Mouse (Mus musculus): ENCODE data around the gene Patl2. TPM values are rescaled to one million over a fixed set of nuclear protein-coding genes. Genes with fewer than 3 reads are reported as not detected.
A peak's percentile ranks its signal among the peaks of the same experiment; 100 is the strongest.
"Not testable (repeated sequence)": the region's sequence is repeated elsewhere in the genome, so short reads cannot be mapped to it uniquely, and the experiment has no call there.

Patl2 gene
- polyA plus RNA-seq, 1 experiment from 2014 or later, result not detected

- not testable (repeated sequence) for H3K9ac ChIP-seq (replicated peaks); H3K4me3 ChIP-seq; H3K27me3 ChIP-seq; H3K27ac ChIP-seq (replicated peaks); H3K9me3 ChIP-seq; H3K36me3 ChIP-seq; ATAC-seq (ENCODE audit: low FRiP score, low read depth); H3K4me1 ChIP-seq; H3K4me2 ChIP-seq (replicated peaks)
- 98% methylated on average over 4 of the region's 4 CpGs for WGBS
These were observed 31.1 kb upstream of the Patl2 start for GRCm38 (mm10) chr2:122217075-122217474.

DNA sequence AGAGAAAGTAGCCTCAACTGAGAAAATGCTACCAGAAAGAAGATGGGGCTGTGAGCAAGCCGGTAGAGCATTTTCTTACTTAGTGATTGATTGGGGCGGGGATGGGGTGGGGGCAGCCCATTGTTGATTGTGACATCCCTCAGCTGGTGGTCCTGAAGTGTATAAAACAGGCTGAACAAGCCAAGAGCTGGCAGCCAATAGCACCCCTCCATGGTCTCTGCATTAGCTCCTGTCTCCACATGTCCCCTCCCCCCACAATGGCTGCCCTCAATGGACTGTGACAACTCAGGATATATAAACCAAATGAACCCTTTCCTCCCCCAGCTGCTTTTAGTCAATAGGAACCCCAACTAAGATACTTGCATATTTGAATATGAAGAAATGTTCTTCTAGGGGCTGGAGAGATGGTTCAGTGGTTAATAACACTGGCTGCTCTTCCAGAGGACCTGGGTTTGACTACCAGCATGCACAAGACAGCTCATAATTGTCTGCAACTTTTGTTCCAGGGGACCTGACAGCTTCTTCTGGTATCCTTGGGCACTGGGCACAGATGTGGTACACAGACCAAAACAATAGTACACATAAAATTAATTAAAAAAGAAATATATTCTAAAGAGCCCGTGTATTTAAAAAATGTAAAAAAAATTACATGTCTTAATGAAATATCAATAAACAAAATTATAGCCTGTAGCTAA lies 24.7 kb upstream of the Patl2 start:
- no peak overlapping the region for H3K9ac ChIP-seq (replicated peaks)
- H3K27ac ChIP-seq (replicated peaks), result no peak overlapping the region
- no peak overlapping the region for H3K4me2 ChIP-seq (replicated peaks)
- 50% methylated on average over 3 of the region's 3 CpGs for WGBS
- no peak overlapping the region for H3K4me3 ChIP-seq
- no peaks in the 10 kb centered on the region for H3K9me3 ChIP-seq
- H3K36me3 ChIP-seq, result no peaks in the 10 kb centered on the region
- peak; percentile 62; the same call in 1 of the 2 replicates for ATAC-seq (ENCODE audit: low FRiP score, low read depth)
- peaks cover 5% of the 10 kb centered on the region; the same call in 1 of the 2 replicates for H3K4me1 ChIP-seq
- H3K27me3 ChIP-seq, result no peaks in the 10 kb centered on the region

- Histone ChIP-seq H3K36me3 (no peaks in the 10 kb centered on the region), H3K9me3 (no peaks in the 10 kb centered on the region), H3K9ac (replicated peaks) (no peak overlapping the region), H3K27ac (replicated peaks) (no peak overlapping the region), H3K4me1 (peaks cover 5% of the 10 kb centered on the region; the same call in 1 of the 2 replicates), H3K4me3 (no peak overlapping the region), H3K4me2 (replicated peaks) (no peak overlapping the region), H3K27me3 (no peaks in the 10 kb centered on the region)
- 84% methylated on average over 2 of the region's 2 CpGs for WGBS
- no peak for ATAC-seq (ENCODE audit: low FRiP score, low read depth)
These were observed 20.6 kb upstream of the Patl2 start for GRCm38 (mm10) chr2:122206440-122207107.

- H3K4me3 ChIP-seq, result no peak overlapping the region
- 88% methylated on average over 1 of the region's 1 CpGs for WGBS
These were observed 15.5 kb upstream of the Patl2 start for GRCm38 (mm10) chr2:122201501-122201900.

GRCm38 (mm10) chr2:122194509-122194929 lies 8.5 kb upstream of the Patl2 start:
- Histone ChIP-seq H3K4me2 (replicated peaks) (no peak overlapping the region), H3K9ac (replicated peaks) (no peak overlapping the region), H3K27ac (replicated peaks) (no peak overlapping the region), H3K9me3 (no peaks in the 10 kb centered on the region), H3K4me3 (no peak overlapping the region), H3K27me3 (no peaks in the 10 kb centered on the region), H3K4me1 (no peaks in the 10 kb centered on the region), H3K36me3 (no peaks in the 10 kb centered on the region)
- WGBS, result 61% methylated on average over 1 of the region's 1 CpGs
- 0 out of 2 replicates have a peak, but pooled peaks have one; percentile 47 for ATAC-seq (ENCODE audit: low FRiP score, low read depth)

More at GRCm38 (mm10) chr2:122201501-122201900, 15.5 kb upstream of the Patl2 start:
- Histone ChIP-seq H3K27me3 (no peaks in the 10 kb centered on the region), H3K4me2 (replicated peaks) (no peak overlapping the region), H3K9me3 (no peaks in the 10 kb centered on the region), H3K9ac (replicated peaks) (no peak overlapping the region), H3K4me1 (no peaks in the 10 kb centered on the region), H3K36me3 (no peaks in the 10 kb centered on the region), H3K27ac (replicated peaks) (no peak overlapping the region)
- no peak for ATAC-seq (ENCODE audit: low FRiP score, low read depth)

- Histone ChIP-seq H3K9me3 (no peaks in the 10 kb centered on the region), H3K4me3 (no peak overlapping the region), H3K4me1 (no peaks in the 10 kb centered on the region), H3K27ac (replicated peaks) (no peak overlapping the region), H3K9ac (replicated peaks) (no peak overlapping the region), H3K4me2 (replicated peaks) (no peak overlapping the region), H3K36me3 (no peaks in the 10 kb centered on the region), H3K27me3 (no peaks in the 10 kb centered on the region)
- no peak for ATAC-seq (ENCODE audit: low FRiP score, low read depth)
- 81% methylated on average over 3 of the region's 3 CpGs for WGBS
These were observed 5.9 kb upstream of the Patl2 start for GRCm38 (mm10) chr2:122191849-122192248.

DNA sequence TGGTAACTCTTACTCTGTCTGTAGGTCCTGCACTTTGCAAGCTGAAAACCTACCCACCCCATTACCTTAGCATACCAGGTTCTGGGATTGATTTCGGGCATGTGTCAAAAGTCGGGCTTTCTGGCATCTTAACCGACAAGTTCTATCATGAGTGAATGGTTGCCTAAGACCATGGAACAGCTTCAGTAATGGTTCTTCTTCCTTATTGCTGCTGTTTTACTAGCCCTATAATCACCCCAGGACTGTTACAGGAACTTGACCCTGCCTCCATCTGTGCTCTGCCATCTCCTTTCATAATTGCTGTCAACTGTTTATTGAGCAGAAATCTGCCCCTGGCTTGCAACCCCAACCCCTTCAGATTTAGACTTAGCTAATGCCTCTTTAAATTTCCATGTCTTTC lies 762 bp upstream of the Patl2 start:
- no peak overlapping the region for H3K4me3 ChIP-seq
- no peaks in the 10 kb centered on the region for H3K36me3 ChIP-seq
- 99% methylated on average over 3 of the region's 3 CpGs for WGBS
- H3K9ac ChIP-seq (replicated peaks), result no peak overlapping the region
- no peaks in the 10 kb centered on the region for H3K9me3 ChIP-seq
- H3K27me3 ChIP-seq, result no peaks in the 10 kb centered on the region
- no peak overlapping the region for H3K4me2 ChIP-seq (replicated peaks)
- ATAC-seq (ENCODE audit: low FRiP score, low read depth), result no peak
- no peaks in the 10 kb centered on the region for H3K4me1 ChIP-seq
- no peak overlapping the region for H3K27ac ChIP-seq (replicated peaks)

- Histone ChIP-seq H3K9ac (replicated peaks) (no peak overlapping the region), H3K9me3 (no peaks in the 10 kb centered on the region), H3K27me3 (no peaks in the 10 kb centered on the region), H3K27ac (replicated peaks) (no peak overlapping the region), H3K4me1 (no peaks in the 10 kb centered on the region), H3K4me3 (no peak overlapping the region), H3K4me2 (replicated peaks) (no peak overlapping the region), H3K36me3 (no peaks in the 10 kb centered on the region)
- no peak for ATAC-seq (ENCODE audit: low FRiP score, low read depth)
- WGBS, result 83% methylated on average over 4 of the region's 4 CpGs
These were observed 903 bp downstream of the Patl2 start for GRCm38 (mm10) chr2:122185086-122185485.

DNA sequence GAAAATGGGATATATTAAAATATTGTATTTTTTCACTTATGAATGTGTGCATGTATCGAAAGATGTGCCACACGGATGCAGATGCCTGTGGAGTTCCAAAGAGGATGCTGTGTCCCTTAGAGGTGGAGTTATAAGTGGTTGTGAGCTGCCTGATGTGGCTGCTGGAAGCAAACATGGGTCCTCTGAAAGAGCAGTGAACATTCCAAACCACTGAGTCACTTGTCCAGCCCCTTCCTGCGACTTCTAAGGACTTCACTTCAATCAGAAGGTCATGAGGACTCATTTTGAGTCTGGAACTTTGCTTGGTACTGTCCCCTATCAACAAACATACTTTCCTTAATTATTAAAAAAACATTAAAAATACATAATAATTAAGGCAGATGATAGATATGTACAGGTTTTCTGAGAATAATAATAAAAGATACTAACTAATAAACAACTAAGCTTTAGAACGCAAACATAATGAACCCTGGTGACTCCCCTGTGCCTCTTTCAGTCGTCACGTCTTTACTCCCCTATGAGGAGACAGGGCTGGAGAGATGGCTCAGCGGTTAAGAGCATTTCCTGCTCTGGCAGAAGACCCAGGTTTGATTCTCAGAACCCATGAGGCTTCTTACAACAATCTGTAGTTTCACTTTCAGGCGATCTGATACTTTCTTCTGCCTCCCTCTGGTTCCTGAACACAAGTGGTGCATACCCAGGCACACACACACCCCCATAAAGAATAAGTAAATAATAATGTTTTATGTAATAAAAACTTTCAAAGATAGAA lies 5.8 kb downstream of the Patl2 start:
- Histone ChIP-seq H3K9me3 (no peaks in the 10 kb centered on the region), H3K4me3 (no peak overlapping the region), H3K4me1 (no peaks in the 10 kb centered on the region), H3K27ac (replicated peaks) (no peak overlapping the region), H3K4me2 (replicated peaks) (no peak overlapping the region), H3K9ac (replicated peaks) (no peak overlapping the region), H3K27me3 (no peaks in the 10 kb centered on the region), H3K36me3 (no peaks in the 10 kb centered on the region)
- ATAC-seq (ENCODE audit: low FRiP score, low read depth), result no peak
- WGBS, result 79% methylated on average over 8 of the region's 8 CpGs

GRCm38 (mm10) chr2:122172188-122172587 lies 13.8 kb downstream of the Patl2 start:
- whole genome bisulfite sequencing, result 85% methylated on average over 2 of the region's 2 CpGs
- Histone ChIP-seq H3K9me3 (no peaks in the 10 kb centered on the region), H3K36me3 (no peaks in the 10 kb centered on the region), H3K9ac (replicated peaks) (no peak overlapping the region), H3K27ac (replicated peaks) (no peak overlapping the region), H3K4me1 (no peaks in the 10 kb centered on the region), H3K4me3 (no peak overlapping the region), H3K4me2 (replicated peaks) (no peak overlapping the region), H3K27me3 (no peaks in the 10 kb centered on the region)
- ATAC-seq (ENCODE audit: low FRiP score, low read depth), result no peak

GRCm38 (mm10) chr2:122171292-122171691 lies 14.7 kb downstream of the Patl2 start:
- H3K9me3 ChIP-seq, result no peaks in the 10 kb centered on the region
- no peak overlapping the region for H3K27ac ChIP-seq (replicated peaks)
- H3K4me1 ChIP-seq, result no peaks in the 10 kb centered on the region
- WGBS, result 89% methylated on average over 6 of the region's 6 CpGs
- ATAC-seq (ENCODE audit: low FRiP score, low read depth), result no peak
- no peaks in the 10 kb centered on the region for H3K27me3 ChIP-seq
- H3K36me3 ChIP-seq, result no peaks in the 10 kb centered on the region
- no peak overlapping the region for H3K9ac ChIP-seq (replicated peaks)
- H3K4me3 ChIP-seq, result no peak overlapping the region
- no peak overlapping the region for H3K4me2 ChIP-seq (replicated peaks)

GRCm38 (mm10) chr2:122164293-122164692 lies 21.7 kb downstream of the Patl2 start:
- ATAC-seq (ENCODE audit: low FRiP score, low read depth), result no peak
- no peaks in the 10 kb centered on the region for H3K36me3 ChIP-seq
- H3K9me3 ChIP-seq, result no peaks in the 10 kb centered on the region
- H3K4me2 ChIP-seq (replicated peaks), result no peak overlapping the region
- no peaks in the 10 kb centered on the region for H3K27me3 ChIP-seq
- H3K4me3 ChIP-seq, result no peak overlapping the region
- H3K4me1 ChIP-seq, result no peaks in the 10 kb centered on the region
- no peak overlapping the region for H3K9ac ChIP-seq (replicated peaks)
- 86% methylated on average over 11 of the region's 11 CpGs for WGBS
- H3K27ac ChIP-seq (replicated peaks), result no peak overlapping the region

Data from midbrain, embryonic 12.5 days (tissue).